Mouse (Mus musculus): ENCODE data around the gene Dcxr.

Dcxr gene

GRCm38 (mm10) chr11:120711980-120712604 lies 15.0 kb downstream of the Dcxr start:
- CTCF ChIA-PET = interaction anchor here (0.6 to 1.3 kb wide), 3 partner anchors 8 to 89 kb away, joined by 3 read pairs; no protein-coding TSS in a partner anchor

- CTCF ChIA-PET = no interaction called here
Measured at GRCm38 (mm10) chr11:120710672-120711071, 16.4 kb downstream of the Dcxr start.

GRCm38 (mm10) chr11:120709551-120709950 lies 17.5 kb downstream of the Dcxr start:
- CTCF ChIA-PET = interaction anchor here (0.7 kb wide), 1 partner anchor 214 kb away, joined by 3 read pairs; no protein-coding TSS in a partner anchor

- CTCF ChIA-PET = no interaction called here
Measured at GRCm38 (mm10) chr11:120707969-120708368, 19.1 kb downstream of the Dcxr start.

- CTCF ChIA-PET = interaction anchor here (0.6 kb wide), 1 partner anchor 873 kb away, joined by 3 read pairs; no protein-coding TSS in a partner anchor
Measured at GRCm38 (mm10) chr11:120707225-120707624, 19.9 kb downstream of the Dcxr start.

- CTCF ChIA-PET = no interaction called here
Measured at GRCm38 (mm10) chr11:120706120-120706519, 21.0 kb downstream of the Dcxr start.

- CTCF ChIA-PET = no interaction called here
Measured at GRCm38 (mm10) chr11:120704486-120705325, 22.4 kb downstream of the Dcxr start.

- CTCF ChIA-PET = no interaction called here
Measured at GRCm38 (mm10) chr11:120703696-120704454, 23.2 kb downstream of the Dcxr start.

GRCm38 (mm10) chr11:120697741-120698140 lies 29.3 kb downstream of the Dcxr start:
- CTCF ChIA-PET = no interaction called here

GRCm38 (mm10) chr11:120696568-120696967 lies 30.5 kb downstream of the Dcxr start:
- CTCF ChIA-PET = no interaction called here

GRCm38 (mm10) chr11:120695641-120696040 lies 31.4 kb downstream of the Dcxr start:
- CTCF ChIA-PET = no interaction called here

GRCm38 (mm10) chr11:120695184-120695583 lies 31.9 kb downstream of the Dcxr start:
- CTCF ChIA-PET = no interaction called here

- CTCF ChIA-PET = no interaction called here
Measured at GRCm38 (mm10) chr11:120693461-120693860, 33.6 kb downstream of the Dcxr start.

- CTCF ChIA-PET = no interaction called here
Measured at GRCm38 (mm10) chr11:120692471-120693011, 34.5 kb downstream of the Dcxr start.

GRCm38 (mm10) chr11:120689365-120689764 lies 37.7 kb downstream of the Dcxr start:
- CTCF ChIA-PET = no interaction called here

GRCm38 (mm10) chr11:120686650-120687272 lies 40.3 kb downstream of the Dcxr start:
- CTCF ChIA-PET = no interaction called here

- CTCF ChIA-PET = no interaction called here
Measured at GRCm38 (mm10) chr11:120684660-120685059, 42.4 kb downstream of the Dcxr start.

GRCm38 (mm10) chr11:120684086-120684485 lies 43.0 kb downstream of the Dcxr start:
- CTCF ChIA-PET = no interaction called here

- CTCF ChIA-PET = no interaction called here
Measured at GRCm38 (mm10) chr11:120683536-120683935, 43.5 kb downstream of the Dcxr start.

GRCm38 (mm10) chr11:120682683-120683082 lies 44.4 kb downstream of the Dcxr start:
- CTCF ChIA-PET = no interaction called here

- CTCF ChIA-PET = no interaction called here
Measured at GRCm38 (mm10) chr11:120679909-120680308, 47.2 kb downstream of the Dcxr start.

- CTCF ChIA-PET = no interaction called here
Measured at GRCm38 (mm10) chr11:120676951-120677350, 50.1 kb downstream of the Dcxr start.

Data from spleen, embryonic (tissue).